Mouse (Mus musculus): ENCODE measurements at regions not wholly inside any gene's neighbourhood (a gene's known extent, or its start where the extent isn't known, plus 50 kb on each side); places are given as distances from the start of the nearest gene placed in this dataset.

- TF ChIP-seq CTCF (IDR thresholded peaks at IDR 0.05; ENCODE audit: low read depth) (no peak), EP300 (IDR thresholded peaks at IDR 0.05; ENCODE audit: low read depth) (no peak)
Observed at GRCm38 (mm10) chr2:147927792-147928670, 118.7 kb downstream of the Foxa2 start.

Measured in liver, embryonic 14.5 days (tissue).